8 mouse cellular contexts compared by ENCODE assay signal in genomic region chr9:64769066-64769695, GRCm38 (mm10). TPM values are rescaled to one million over a fixed set of nuclear protein-coding genes. Genes with fewer than 3 reads are reported as not detected.
DNase-seq lines count a peak whose midpoint lies in the region; ATAC-seq and TF ChIP-seq lines count a peak whose summit lies in the region.

No protein-coding gene starts in this region.

- no peaks in the 10 kb centered on the region for H3K79me2 ChIP-seq in MEL (ENCODE audit: control insufficient read depth, insufficient read depth, low read length, poor library complexity)

- TF ChIP-seq CTCF in MEL (IDR thresholded peaks at IDR 0.05 in 2 of 3, conservative IDR thresholded peaks at IDR 0.05 in 1 of 3; ENCODE audit: control insufficient read depth in 1 of 3, insufficient read depth in 1 of 3, low read depth in 2 of 3, low read length in 3 of 3, poor library complexity in 1 of 3, severe bottlenecking in 1 of 3): peak; percentile 47 to 62 (median 61)
- peak; percentile 70 for TF ChIP-seq CTCF in liver, embryonic 14.5 days (IDR thresholded peaks at IDR 0.05; ENCODE audit: low read depth)

- H3K4me1 ChIP-seq in MEL (ENCODE audit: control insufficient read depth in 1 of 2, insufficient read depth in 2 of 2, low read length in 2 of 2): peaks cover 0 to 13% of the 10 kb centered on the region in 2 experiments; a peak in 2 of 4 replicates
- peaks cover 0 to 8% of the 10 kb centered on the region in 2 experiments; a peak in 1 of 4 replicates for H3K4me1 ChIP-seq in liver, embryonic 14.5 days (replicated peaks; ENCODE audit: control insufficient read depth in 2 of 2, insufficient read depth in 2 of 2, low read length in 1 of 2)

- no peak for TF ChIP-seq EP300 in MEL (IDR thresholded peaks at IDR 0.05; ENCODE audit: low read depth in 1 of 2, low read length in 2 of 2)
- 0 out of 2 replicates have a peak, but pooled peaks have one; percentile 9 for TF ChIP-seq EP300 in liver, embryonic 14.5 days (IDR thresholded peaks at IDR 0.05; ENCODE audit: low read depth)

- peaks cover 0 to 10% of the 10 kb centered on the region in 2 experiments; a peak in 2 of 4 replicates for H3K36me3 ChIP-seq in MEL (ENCODE audit: control insufficient read depth in 1 of 2, insufficient read depth in 2 of 2, low read length in 2 of 2)
- H3K36me3 ChIP-seq in liver, embryonic 14.5 days (replicated peaks; ENCODE audit: control insufficient read depth, insufficient read depth, low read depth): no peaks in the 10 kb centered on the region

- H3K9me3 ChIP-seq in MEL (replicated peaks; ENCODE audit: insufficient read depth, low read length): no peaks in the 10 kb centered on the region
- no peaks in the 10 kb centered on the region for H3K9me3 ChIP-seq in liver, embryonic 14.5 days (ENCODE audit: control insufficient read depth, low read length)

- WGBS in liver, embryonic 14.5 days (ENCODE audit: insufficient replicate concordance): 70% methylated on average over 9 of the region's 9 CpGs

- TF ChIP-seq RAD21 in MEL (IDR thresholded peaks at IDR 0.05; ENCODE audit: low read depth, low read length): peak; percentile 64

- H3K4me2 ChIP-seq in liver, embryonic 14.5 days (ENCODE audit: low read depth): no peak overlapping the region

- no peak overlapping the region for H3K9ac ChIP-seq in MEL (ENCODE audit: control insufficient read depth, low read depth, low read length, poor library complexity, severe bottlenecking)
- H3K9ac ChIP-seq in liver, embryonic 14.5 days (replicated peaks): no peak overlapping the region

- no peaks in the 10 kb centered on the region for H3K27me3 ChIP-seq in MEL (ENCODE audit: control insufficient read depth in 1 of 2, insufficient read depth in 2 of 2, low read length in 2 of 2)
- no peaks in the 10 kb centered on the region for H3K27me3 ChIP-seq in liver, embryonic 14.5 days (ENCODE audit: control insufficient read depth, insufficient read depth, low read length)

- peak; percentile 28 to 40 for DNase-seq in adrenal gland, adult 18-20 months (ENCODE audit: low spot score in 2 of 2)
- no peak for DNase-seq in adrenal gland, adult 2 months
- DNase-seq in layer of hippocampus, postnatal 10 days (ENCODE audit: low spot score in 2 of 2): peak; percentile 59 to 65
- DNase-seq in layer of hippocampus, adult 9-10 months (ENCODE audit: low spot score): no peak
- peak; percentile 79 for DNase-seq in MEL (ENCODE audit: low read depth, low spot score)
- DNase-seq in embryo, embryonic 10.5 days (ENCODE audit: low spot score): peak; percentile 64
- DNase-seq in liver, embryonic 14.5 days (ENCODE audit: low read depth in 3 of 3, low spot score in 3 of 3): peak in 1 of 3 experiments; percentile 47
- DNase-seq in thymus, postnatal 25 days: peak; percentile 18

- H3K27ac ChIP-seq in MEL (ENCODE audit: control insufficient read depth, low read depth, low read length): no peak overlapping the region
- no peak overlapping the region for H3K27ac ChIP-seq in liver, embryonic 14.5 days

- H3K4me3 ChIP-seq in MEL (ENCODE audit: control insufficient read depth in 1 of 2, insufficient read depth in 1 of 2, low read depth in 2 of 2, low read length in 2 of 2): no peak overlapping the region
- no peak overlapping the region for H3K4me3 ChIP-seq in liver, embryonic 14.5 days (ENCODE audit: insufficient read depth in 1 of 2, low read depth in 2 of 2, low read length in 2 of 2)

- no peak for TF ChIP-seq POLR2A in MEL (IDR thresholded peaks at IDR 0.05; ENCODE audit: control insufficient read depth in 1 of 2, insufficient read depth in 1 of 2, low read depth in 1 of 2, low read length in 2 of 2, poor library complexity in 1 of 2)

- ATAC-seq in liver, embryonic 14.5 days (ENCODE audit: insufficient read depth): no peak

TF ChIP-seq in MEL, 35 proteins besides CTCF, POLR2A, EP300 and RAD21:
- TF ChIP-seq ZKSCAN1 (IDR thresholded peaks at IDR 0.05; ENCODE audit: low read depth, low read length) (peak; percentile 79; the same call in 1 of the 2 replicates), ZNF384 (IDR thresholded peaks at IDR 0.05; ENCODE audit: low read depth, low read length) (peak; percentile 99), RCOR1 (IDR thresholded peaks at IDR 0.05; ENCODE audit: low read depth, low read length) (no peak), UBTF (IDR thresholded peaks at IDR 0.05; ENCODE audit: borderline replicate concordance, insufficient read depth, low read depth, low read length) (no peak), SMC3 (IDR thresholded peaks at IDR 0.05; ENCODE audit: low read depth, low read length) (peak; percentile 54), ETS1 (IDR thresholded peaks at IDR 0.05; ENCODE audit: low read depth, low read length) (no peak), TAL1 (IDR thresholded peaks at IDR 0.05; ENCODE audit: low read length) (no peak), BHLHE40 (IDR thresholded peaks at IDR 0.05; ENCODE audit: borderline replicate concordance, low read depth, low read length) (no peak), JUND (IDR thresholded peaks at IDR 0.05; ENCODE audit: low read depth, low read length) (no peak), MXI1 (IDR thresholded peaks at IDR 0.05; ENCODE audit: low read depth, low read length) (no peak), GATA1 (IDR thresholded peaks at IDR 0.05; ENCODE audit: low read depth, low read length) (no peak), MAFK (IDR thresholded peaks at IDR 0.05; ENCODE audit: borderline replicate concordance, low read depth, low read length) (no peak), MEF2A (IDR thresholded peaks at IDR 0.05; ENCODE audit: extremely low read depth, insufficient replicate concordance, low read depth, low read length, poor library complexity, severe bottlenecking) (no peak), SIN3A (IDR thresholded peaks at IDR 0.05; ENCODE audit: low read length) (0 out of 2 replicates have a peak, but pooled peaks have one; percentile 20), POLR2AphosphoS2 (IDR thresholded peaks at IDR 0.05; ENCODE audit: low read length) (no peak), GABPA (IDR thresholded peaks at IDR 0.05; ENCODE audit: low read depth, low read length) (no peak), MYC (IDR thresholded peaks at IDR 0.05; ENCODE audit: low read depth, low read length) (no peak), POLR2AphosphoS5 (IDR thresholded peaks at IDR 0.05; ENCODE audit: borderline replicate concordance, low read depth, low read length) (no peak), ZC3H11A (IDR thresholded peaks at IDR 0.05; ENCODE audit: low read depth, low read length) (peak; percentile 70), MYB (IDR thresholded peaks at IDR 0.05; ENCODE audit: low read depth, low read length) (no peak)

RNA-seq across cellular contexts. Expression of gene Rab11a, which starts 31.6 kb away (rescaled TPM):
- total RNA-seq in adrenal gland, adult 18-20 months (2021): 100 to 1,000 TPM; 218 to 290 TPM
- 100 to 1,000 TPM; 230 to 291 TPM for total RNA-seq in adrenal gland, adult 2 months (2021)
- polyA plus RNA-seq in adrenal gland, adult 2 months (2012; rRNA removed): 60.7 and 74.6 TPM in 2 replicates
- total RNA-seq in layer of hippocampus, postnatal 10 days (2021): 100 to 1,000 TPM; 357 to 372 TPM
- 93.7 and 114 TPM in 2 replicates for total RNA-seq in MEL (2012; rRNA removed)
- polyA plus RNA-seq in MEL (2012; ENCODE audit: insufficient read depth in 1 of 2, insufficient read length in 2 of 2, low read depth in 1 of 2, low replicate concordance in 2 of 2, missing spikeins in 1 of 2): 100 to 1,000 TPM in 1 of 2 experiments, not detected in 1; 212 TPM
- polyA plus RNA-seq in liver, embryonic 14.5 days (2012; rRNA removed): 37.0 and 89.6 TPM in 2 replicates
- 233 and 243 TPM in 2 replicates for polyA plus RNA-seq in liver, embryonic 14.5 days (2014; fragmentation: Nextera tagmentation; extraction: Ambion mirVana)

RNA-seq across cellular contexts. Expression of gene Dennd4a, which starts 42.0 kb away (rescaled TPM):
- 10 to 100 TPM; 15.9 to 18.9 TPM for total RNA-seq in adrenal gland, adult 18-20 months (2021)
- total RNA-seq in adrenal gland, adult 2 months (2021): 10 to 100 TPM; 16.8 to 17.3 TPM
- polyA plus RNA-seq in adrenal gland, adult 2 months (2012; rRNA removed): 2.6 and 2.7 TPM in 2 replicates
- 10 to 100 TPM; 44.1 to 45.8 TPM for total RNA-seq in layer of hippocampus, postnatal 10 days (2021)
- total RNA-seq in MEL (2012; rRNA removed): 7.7 and 12.1 TPM in 2 replicates
- polyA plus RNA-seq in MEL (2012; ENCODE audit: insufficient read depth in 1 of 2, insufficient read length in 2 of 2, low read depth in 1 of 2, low replicate concordance in 2 of 2, missing spikeins in 1 of 2): 10 to 100 TPM; 24.9 to 74.8 TPM
- 29.0 and 36.1 TPM in 2 replicates for polyA plus RNA-seq in liver, embryonic 14.5 days (2012; rRNA removed)
- 29.3 and 32.5 TPM in 2 replicates for polyA plus RNA-seq in liver, embryonic 14.5 days (2014; fragmentation: Nextera tagmentation; extraction: Ambion mirVana)

Comparison
In these comparisons a context has a peak if more than half of its experiments do, and no peak if none do; other contexts are left out.
1. DNase-seq: peak in adrenal gland, adult 18-20 months (2 of 2), layer of hippocampus, postnatal 10 days (2 of 2), MEL (single experiment), embryo, embryonic 10.5 days (single experiment) and thymus, postnatal 25 days (single experiment); none in adrenal gland, adult 2 months (single experiment) and layer of hippocampus, adult 9-10 months (single experiment).